Mouse (Mus musculus): ENCODE measurements around the gene Acot5. TPM values are rescaled to one million over a fixed set of nuclear protein-coding genes. Genes with fewer than 3 reads are reported as not detected.
"Not testable (repeated sequence)": the region's sequence is repeated elsewhere in the genome, so short reads cannot be mapped to it uniquely, and the experiment has no call there.

Gene Acot5
- polyA plus RNA-seq, 1 experiment = not detected

- no peak overlapping the region for H3K4me3 ChIP-seq (ENCODE audit: insufficient read depth, low read length)
- TF ChIP-seq POLR2A (IDR thresholded peaks at IDR 0.05; ENCODE audit: low read depth, low read length) = no peak
- 0 out of 2 replicates have a peak, but pooled peaks have one; percentile 17 for TF ChIP-seq CTCF (IDR thresholded peaks at IDR 0.05; ENCODE audit: borderline replicate concordance, insufficient read depth, low read length)
- H3K27ac ChIP-seq (ENCODE audit: insufficient read depth, low read length) = no peak overlapping the region
- H3K4me1 ChIP-seq (ENCODE audit: control insufficient read depth, insufficient read depth, low read length) = no peaks in the 10 kb centered on the region
Measured at GRCm38 (mm10) chr12:84063228-84063627, 5.9 kb upstream of the Acot5 start.

- Histone ChIP-seq H3K27ac (ENCODE audit: insufficient read depth, low read length) (no peak overlapping the region), H3K4me3 (ENCODE audit: insufficient read depth, low read length) (no peak overlapping the region), H3K4me1 (ENCODE audit: control insufficient read depth, insufficient read depth, low read length) (no peaks in the 10 kb centered on the region)
- TF ChIP-seq CTCF (IDR thresholded peaks at IDR 0.05; ENCODE audit: borderline replicate concordance, insufficient read depth, low read length) (no peak), POLR2A (IDR thresholded peaks at IDR 0.05; ENCODE audit: low read depth, low read length) (no peak)
Measured at GRCm38 (mm10) chr12:84063833-84064232, 5.3 kb upstream of the Acot5 start.

- no peak for TF ChIP-seq POLR2A (IDR thresholded peaks at IDR 0.05; ENCODE audit: low read depth, low read length)
- no peak for TF ChIP-seq CTCF (IDR thresholded peaks at IDR 0.05; ENCODE audit: borderline replicate concordance, insufficient read depth, low read length)
- no peak overlapping the region for H3K4me3 ChIP-seq (ENCODE audit: insufficient read depth, low read length)
Measured at GRCm38 (mm10) chr12:84064621-84065020, 4.5 kb upstream of the Acot5 start.

GRCm38 (mm10) chr12:84067752-84068151, 1.4 kb upstream of the Acot5 start:
- H3K27ac ChIP-seq (ENCODE audit: insufficient read depth, low read length) = no peak overlapping the region
- no peaks in the 10 kb centered on the region for H3K4me1 ChIP-seq (ENCODE audit: control insufficient read depth, insufficient read depth, low read length)
- TF ChIP-seq CTCF (IDR thresholded peaks at IDR 0.05; ENCODE audit: borderline replicate concordance, insufficient read depth, low read length) (no peak), POLR2A (IDR thresholded peaks at IDR 0.05; ENCODE audit: low read depth, low read length) (no peak)
- no peak overlapping the region for H3K4me3 ChIP-seq (ENCODE audit: insufficient read depth, low read length)

More at GRCm38 (mm10) chr12:84064621-84065020, 4.5 kb upstream of the Acot5 start:
- Histone ChIP-seq H3K4me1 (ENCODE audit: control insufficient read depth, insufficient read depth, low read length) (no peaks in the 10 kb centered on the region), H3K27ac (ENCODE audit: insufficient read depth, low read length) (no peak overlapping the region)

- Histone ChIP-seq H3K4me3 (ENCODE audit: insufficient read depth, low read length) (no peak overlapping the region), H3K4me1 (ENCODE audit: control insufficient read depth, insufficient read depth, low read length) (no peaks in the 10 kb centered on the region), H3K27ac (ENCODE audit: insufficient read depth, low read length) (no peak overlapping the region)
- TF ChIP-seq CTCF (IDR thresholded peaks at IDR 0.05; ENCODE audit: borderline replicate concordance, insufficient read depth, low read length) (no peak), POLR2A (IDR thresholded peaks at IDR 0.05; ENCODE audit: low read depth, low read length) (no peak)
Measured at GRCm38 (mm10) chr12:84068296-84068695, 829 bp upstream of the Acot5 start.

- not testable (repeated sequence) for H3K27ac ChIP-seq (ENCODE audit: insufficient read depth, low read length); H3K4me1 ChIP-seq (ENCODE audit: control insufficient read depth, insufficient read depth, low read length)
- peak overlapping the region; percentile 17 for H3K4me3 ChIP-seq (ENCODE audit: insufficient read depth, low read length)
Measured at GRCm38 (mm10) chr12:84069582-84069981, 457 bp downstream of the Acot5 start.

- Histone ChIP-seq H3K4me3 (ENCODE audit: insufficient read depth, low read length) (no peak overlapping the region), H3K27ac (ENCODE audit: insufficient read depth, low read length) (no peak overlapping the region), H3K4me1 (ENCODE audit: control insufficient read depth, insufficient read depth, low read length) (no peaks in the 10 kb centered on the region)
- TF ChIP-seq POLR2A (IDR thresholded peaks at IDR 0.05; ENCODE audit: low read depth, low read length) (no peak), CTCF (IDR thresholded peaks at IDR 0.05; ENCODE audit: borderline replicate concordance, insufficient read depth, low read length) (no peak)
Measured at GRCm38 (mm10) chr12:84071696-84072095, 2.6 kb downstream of the Acot5 start.

GRCm38 (mm10) chr12:84077371-84077990, 8.4 kb downstream of the Acot5 start:
- no peak overlapping the region for H3K27ac ChIP-seq (ENCODE audit: insufficient read depth, low read length)
- no peak for TF ChIP-seq CTCF (IDR thresholded peaks at IDR 0.05; ENCODE audit: borderline replicate concordance, insufficient read depth, low read length)
- no peak for TF ChIP-seq POLR2A (IDR thresholded peaks at IDR 0.05; ENCODE audit: low read depth, low read length)
- H3K4me1 ChIP-seq (ENCODE audit: control insufficient read depth, insufficient read depth, low read length) = no peaks in the 10 kb centered on the region
- H3K4me3 ChIP-seq (ENCODE audit: insufficient read depth, low read length) = no peak overlapping the region

GRCm38 (mm10) chr12:84083842-84084241, 14.7 kb downstream of the Acot5 start:
- Histone ChIP-seq H3K27ac (ENCODE audit: insufficient read depth, low read length) (no peak overlapping the region), H3K4me1 (ENCODE audit: control insufficient read depth, insufficient read depth, low read length) (no peaks in the 10 kb centered on the region), H3K4me3 (ENCODE audit: insufficient read depth, low read length) (no peak overlapping the region)
- TF ChIP-seq CTCF (IDR thresholded peaks at IDR 0.05; ENCODE audit: borderline replicate concordance, insufficient read depth, low read length) (no peak), POLR2A (IDR thresholded peaks at IDR 0.05; ENCODE audit: low read depth, low read length) (no peak)

GRCm38 (mm10) chr12:84084581-84084980, 15.5 kb downstream of the Acot5 start:
- TF ChIP-seq CTCF (IDR thresholded peaks at IDR 0.05; ENCODE audit: borderline replicate concordance, insufficient read depth, low read length) (no peak), POLR2A (IDR thresholded peaks at IDR 0.05; ENCODE audit: low read depth, low read length) (no peak)
- H3K4me3 ChIP-seq (ENCODE audit: insufficient read depth, low read length) = no peak overlapping the region

GRCm38 (mm10) chr12:84094666-84095065, 25.5 kb downstream of the Acot5 start:
- H3K4me3 ChIP-seq (ENCODE audit: insufficient read depth, low read length); H3K27ac ChIP-seq (ENCODE audit: insufficient read depth, low read length); H3K4me1 ChIP-seq (ENCODE audit: control insufficient read depth, insufficient read depth, low read length): not testable (repeated sequence)

More at GRCm38 (mm10) chr12:84084581-84084980, 15.5 kb downstream of the Acot5 start:
- H3K4me1 ChIP-seq (ENCODE audit: control insufficient read depth, insufficient read depth, low read length) = no peaks in the 10 kb centered on the region
- H3K27ac ChIP-seq (ENCODE audit: insufficient read depth, low read length) = no peak overlapping the region

Measured in embryonic fibroblast, embryonic 13.5 days (primary cell).